Mouse (Mus musculus) limb, embryonic 11.5 days (tissue): ENCODE data around the gene Mettl27. TPM values are rescaled to one million over a fixed set of nuclear protein-coding genes. Genes with fewer than 3 reads are reported as not detected.
A peak's percentile ranks its signal among the peaks of the same experiment; 100 is the strongest.

Source experiments
- ATAC-seq: fragments of 200-750 bp; cut with Nextera tagmentation; 2 replicates; pipeline ENCODE4 v1.8.0; 2017; ENCODE audit warnings: low read depth; ENCODE audit not compliant: insufficient number of reproducible peaks, low FRiP score, low TSS enrichment
- DNase-seq: peaks from one replicate; pipeline ENCODE4 v3.0.0-alpha.2; 2015; ENCODE audit warnings: low spot score
- H3K27ac ChIP-seq: fragments of 300-500 bp; sonication (generic); replicated peaks from 2 replicates; pipeline ENCODE4 v1.5.1; 2014; ENCODE audit warnings: low read depth, mild to moderate bottlenecking, low read length
- H3K27me3 ChIP-seq: fragments of 300-500 bp; sonication (generic); 2 replicates; pipeline ENCODE4 v1.6.1; 2014; ENCODE audit warnings: mild to moderate bottlenecking, low read length, mixed read lengths; ENCODE audit not compliant: control insufficient read depth, insufficient read depth
- H3K36me3 ChIP-seq: fragments of 300-500 bp; sonication (generic); 2 replicates; pipeline ENCODE4 v1.6.1; 2014; ENCODE audit warnings: mild to moderate bottlenecking, low read length, moderate library complexity, mixed read lengths; ENCODE audit not compliant: control insufficient read depth, insufficient read depth
- H3K4me1 ChIP-seq: fragments of 300-500 bp; sonication (generic); 2 replicates; pipeline ENCODE4 v1.6.1; 2014; ENCODE audit warnings: low read length, mixed read lengths; ENCODE audit not compliant: control insufficient read depth, insufficient read depth
- H3K4me2 ChIP-seq: fragments of 300-500 bp; sonication (generic); 2 replicates; pipeline ENCODE4 v1.6.1; 2014; ENCODE audit warnings: low read depth, mild to moderate bottlenecking, moderate library complexity; ENCODE audit not compliant: severe bottlenecking
- H3K4me3 ChIP-seq: fragments of 300-500 bp; sonication (generic); 2 replicates; pipeline ENCODE4 v1.5.1; 2014; ENCODE audit warnings: low read depth, low read length
- H3K9ac ChIP-seq: fragments of 300-500 bp; sonication (generic); 2 replicates; pipeline ENCODE4 v1.6.1; 2014; ENCODE audit warnings: mild to moderate bottlenecking, low read length
- H3K9me3 ChIP-seq: fragments of 300-500 bp; sonication (generic); 2 replicates; pipeline ENCODE4 v1.6.1; 2016; ENCODE audit warnings: low read length; ENCODE audit not compliant: control insufficient read depth
- WGBS: fragments of 180-500 bp; shearing (Covaris S2); extraction: QIAGEN DNeasy Blood & Tissue Kit; methylation state at CpG from one replicate; pipeline ENCODE4 v1.1.7; 2014; 5-methylcytosine and 5-hydroxymethylcytosine counted together
- polyA plus RNA-seq: library from polyadenylated mRNA; unstranded; fragments of >200 nt; fragmentation: Nextera tagmentation; extraction: Ambion mirVana; gene quantifications from 2 replicates; pipeline ENCODE4 v1.2.1, GENCODE M21; 2014

The Mettl27 gene
- polyA plus RNA-seq, 1 experiment from 2014 or later, result 17.2 TPM

GRCm38 (mm10) chr5:134941472-134942209, 9.5 kb downstream of the Mettl27 start:
- DNase-seq (no peak), ATAC-seq (no peak)
- WGBS, result 75% methylated on average over 14 of the region's 14 CpGs
- no peak overlapping the region for H3K9ac ChIP-seq
- no peaks in the 10 kb centered on the region for H3K36me3 ChIP-seq
- H3K9me3 ChIP-seq, result no peaks in the 10 kb centered on the region
- no peak overlapping the region for H3K27ac ChIP-seq
- H3K27me3 ChIP-seq, result peaks cover 20% of the 10 kb centered on the region
- H3K4me3 ChIP-seq, result no peak overlapping the region
- H3K4me2 ChIP-seq, result no peak overlapping the region
- no peaks in the 10 kb centered on the region for H3K4me1 ChIP-seq

GRCm38 (mm10) chr5:134942740-134943139, 10.6 kb downstream of the Mettl27 start:
- ATAC-seq (no peak), DNase-seq (no peak)
- Histone ChIP-seq H3K9me3 (no peaks in the 10 kb centered on the region), H3K4me3 (no peak overlapping the region), H3K4me2 (no peak overlapping the region), H3K27me3 (peaks cover 30% of the 10 kb centered on the region), H3K36me3 (no peaks in the 10 kb centered on the region), H3K27ac (no peak overlapping the region), H3K4me1 (no peaks in the 10 kb centered on the region), H3K9ac (no peak overlapping the region)
- WGBS, result 81% methylated on average over 2 of the region's 2 CpGs

GRCm38 (mm10) chr5:134944179-134944578, 12.0 kb downstream of the Mettl27 start:
- Histone ChIP-seq H3K4me2 (no peak overlapping the region), H3K4me1 (no peaks in the 10 kb centered on the region), H3K4me3 (no peak overlapping the region), H3K36me3 (no peaks in the 10 kb centered on the region), H3K27me3 (peaks cover 32% of the 10 kb centered on the region), H3K27ac (no peak overlapping the region), H3K9me3 (no peaks in the 10 kb centered on the region), H3K9ac (no peak overlapping the region)
- DNase-seq, result no peak
- WGBS, result 76% methylated on average over 5 of the region's 5 CpGs
- ATAC-seq, result no peak

GRCm38 (mm10) chr5:134945266-134945959, 13.2 kb downstream of the Mettl27 start:
- peaks cover 32% of the 10 kb centered on the region for H3K27me3 ChIP-seq
- H3K4me3 ChIP-seq, result no peak overlapping the region
- no peaks in the 10 kb centered on the region for H3K9me3 ChIP-seq
- H3K4me1 ChIP-seq, result no peaks in the 10 kb centered on the region
- WGBS, result 45% methylated on average over 16 of the region's 19 CpGs
- no peak overlapping the region for H3K27ac ChIP-seq
- no peaks in the 10 kb centered on the region for H3K36me3 ChIP-seq
- no peak overlapping the region for H3K4me2 ChIP-seq
- DNase-seq (no peak), ATAC-seq (no peak)
- H3K9ac ChIP-seq, result no peak overlapping the region

GRCm38 (mm10) chr5:134946063-134946856, 14.1 kb downstream of the Mettl27 start:
- ATAC-seq (no peak), DNase-seq (peak; percentile 32)
- Histone ChIP-seq H3K27ac (0 out of 2 replicates have a peak overlapping the region, but pooled peaks have one; percentile 42), H3K4me1 (peaks cover 5% of the 10 kb centered on the region), H3K36me3 (no peaks in the 10 kb centered on the region), H3K9ac (no peak overlapping the region), H3K4me3 (0 out of 2 replicates have a peak overlapping the region, but pooled peaks have one; percentile 8), H3K9me3 (no peaks in the 10 kb centered on the region), H3K27me3 (peaks cover 32% of the 10 kb centered on the region), H3K4me2 (0 out of 2 replicates have a peak overlapping the region, but pooled peaks have one; percentile 17)
- 15% methylated on average over 43 of the region's 43 CpGs for WGBS

- peaks cover 32% of the 10 kb centered on the region for H3K27me3 ChIP-seq
- 0 out of 2 replicates have a peak within 1 kb of the TSS, but pooled peaks have one; percentile 42 for H3K27ac ChIP-seq
- H3K36me3 ChIP-seq, result no peaks in the 10 kb centered on the region
- 0 out of 2 replicates have a peak within 1 kb of the TSS, but pooled peaks have one; percentile 17 for H3K4me2 ChIP-seq
- 0 out of 2 replicates have a peak within 1 kb of the TSS, but pooled peaks have one; percentile 8 for H3K4me3 ChIP-seq
- no peak within 1 kb of the TSS for H3K9ac ChIP-seq
- ATAC-seq (no peak), DNase-seq (peak; percentile 54)
- WGBS, result 10% methylated on average over 11 of the region's 11 CpGs
- no peaks in the 10 kb centered on the region for H3K9me3 ChIP-seq
- peaks cover 11% of the 10 kb centered on the region for H3K4me1 ChIP-seq
Measured at GRCm38 (mm10) chr5:134946857-134947255, 14.7 kb downstream of the Mettl27 start, which contains the start of gene Cldn4. TSS of gene Cldn4 (minus strand) at chr5:134946934.

GRCm38 (mm10) chr5:134947420-134948084, 15.4 kb downstream of the Mettl27 start:
- Histone ChIP-seq H3K27me3 (peaks cover 32% of the 10 kb centered on the region), H3K4me1 (peaks cover 11% of the 10 kb centered on the region), H3K9ac (no peak overlapping the region), H3K4me3 (no peak overlapping the region), H3K27ac (no peak overlapping the region), H3K9me3 (no peaks in the 10 kb centered on the region), H3K4me2 (no peak overlapping the region), H3K36me3 (no peaks in the 10 kb centered on the region)
- ATAC-seq, result no peak
- no peak for DNase-seq
- WGBS, result 49% methylated on average over 5 of the region's 5 CpGs

- no peak overlapping the region for H3K4me3 ChIP-seq
- no peak overlapping the region for H3K9ac ChIP-seq
- WGBS, result 67% methylated on average over 4 of the region's 4 CpGs
- peaks cover 32% of the 10 kb centered on the region for H3K27me3 ChIP-seq
- no peak overlapping the region for H3K27ac ChIP-seq
- no peak overlapping the region for H3K4me2 ChIP-seq
- ATAC-seq, result no peak
- H3K9me3 ChIP-seq, result no peaks in the 10 kb centered on the region
- H3K4me1 ChIP-seq, result peaks cover 11% of the 10 kb centered on the region
- H3K36me3 ChIP-seq, result no peaks in the 10 kb centered on the region
- no peak for DNase-seq
Measured at GRCm38 (mm10) chr5:134948085-134948439, 15.9 kb downstream of the Mettl27 start.
